Mouse (Mus musculus) monocyte, adult 5-6 weeks (primary cell): ENCODE results near the gene Slco2a1. TPM values are rescaled to one million over a fixed set of nuclear protein-coding genes. Genes with fewer than 3 reads are reported as not detected.

ENCODE experiments used
- ATAC-seq: fragments of 153-309, 156-312 bp; replicated peaks from 2 replicates; pipeline ENCODE4 v1.8.0; 2017; ENCODE audit warnings: mild to moderate bottlenecking; ENCODE audit not compliant: low TSS enrichment, insufficient number of reproducible peaks, severe bottlenecking, poor library complexity, low FRiP score
- total RNA-seq: library from RNA; stranded (forward); fragments of 200-1000, 200-491, 200-594 nt; gene quantifications from 3 replicates; pipeline ENCODE4 v1.2.3, GENCODE M21; 2017

The Slco2a1 gene
- total RNA-seq, 1 experiment from 2014 or later, result not detected

GRCm38 (mm10) chr9:103141266-103141665, 152.8 kb downstream of the Slco2a1 start:
- ATAC-seq, result no peak

GRCm38 (mm10) chr9:103143881-103144280, 155.4 kb downstream of the Slco2a1 start:
- ATAC-seq, result no peak

- ATAC-seq, result no peak
Observed at GRCm38 (mm10) chr9:103145351-103145750, 156.8 kb downstream of the Slco2a1 start.

Other genes starting within 250 kb of the Slco2a1 start
- gene Ryk, start 153.8 kb upstream of the Slco2a1 start, total RNA-seq, result 1.4 to 1.7 TPM in 2 of 3 replicates, not detected in the other
- 0.48 to 6.9 TPM (median 4.3 TPM) in 3 replicates for gene Rab6b, start 123.1 kb downstream of the Slco2a1 start, total RNA-seq
- 14.5 to 18.0 TPM (median 14.6 TPM) in 3 replicates for gene Srprb, start 213.4 kb downstream of the Slco2a1 start, total RNA-seq
- not detected in 3 replicates for gene Gm20425, start 241.6 kb downstream of the Slco2a1 start, total RNA-seq
- 160 to 219 TPM (median 198 TPM) in 3 replicates for gene Trf, start 241.7 kb downstream of the Slco2a1 start, total RNA-seq